Mouse (Mus musculus) cortical plate, adult 2 months (tissue): ENCODE data around the gene Ntm.

ENCODE experiments used
- CTCF ChIP-seq: fragments of 200-500 bp; IDR thresholded peaks from 2 replicates; pipeline ENCODE4 v1.5.1; 2011; ENCODE audit warnings: mild to moderate bottlenecking, control low read depth, low read length; ENCODE audit not compliant: insufficient read depth; ENCODE audit errors: extremely low read depth
- POLR2A ChIP-seq: fragments of 200-500 bp; IDR thresholded peaks from 2 replicates; pipeline ENCODE4 v1.6.1; 2011; ENCODE audit warnings: mild to moderate bottlenecking, low read length, control low read depth; ENCODE audit not compliant: insufficient read depth; ENCODE audit errors: extremely low read depth

DNA sequence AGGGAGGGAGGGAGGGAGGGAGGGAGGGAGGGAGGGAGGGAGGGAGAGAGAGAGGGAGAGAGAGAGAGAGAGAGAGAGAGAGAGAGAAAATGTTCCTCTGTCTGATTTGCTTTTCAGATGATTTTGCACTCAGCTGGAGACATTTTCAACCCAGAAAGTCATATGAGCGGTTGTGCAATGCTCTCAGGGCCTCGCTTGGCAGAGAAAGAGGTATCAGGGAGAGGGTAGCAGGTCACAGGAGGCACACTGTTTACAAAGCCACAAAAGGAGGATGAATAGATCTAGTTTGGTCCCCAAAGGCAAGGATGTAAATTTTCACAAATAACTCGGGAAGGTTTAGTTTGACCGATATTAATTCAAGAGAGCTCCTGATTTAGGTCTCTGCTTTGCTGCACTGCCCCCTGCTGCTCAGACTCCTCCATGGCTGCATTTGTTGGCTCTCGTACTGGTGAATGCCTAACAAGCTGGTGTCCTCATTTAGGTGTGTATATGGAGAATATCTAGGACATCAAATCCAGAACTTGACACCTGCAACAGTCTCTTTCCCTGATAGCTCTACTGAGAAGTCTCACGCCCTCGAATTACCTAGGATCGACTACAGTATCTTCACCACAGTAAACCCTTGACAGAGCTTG is 377.1 kb downstream of the Ntm start:
- peak; percentile 73 for TF ChIP-seq CTCF
- TF ChIP-seq POLR2A = no peak
